Mouse (Mus musculus) MEL (cell line): ENCODE data around the gene Tprkb. TPM values are rescaled to one million over a fixed set of nuclear protein-coding genes. Genes with fewer than 3 reads are reported as not detected.
"Not testable (repeated sequence)": the region's sequence is repeated elsewhere in the genome, so short reads cannot be mapped to it uniquely, and the experiment has no call there.

Source experiments
- DNase-seq: peaks from one replicate; pipeline ENCODE4 v3.0.0; 2011; ENCODE audit warnings: low read depth, low spot score
- H3K27ac ChIP-seq: 2 replicates; pipeline ENCODE4 v1.5.1; 2012; ENCODE audit warnings: low read depth, mild to moderate bottlenecking, control low read depth, low read length, moderate library complexity; ENCODE audit not compliant: control insufficient read depth
- H3K27me3 ChIP-seq, 2 experiments: fragments of 150-350 bp in 1 of 2; sonication (generic) in 1 of 2; 2 replicates each; pipeline ENCODE4 v1.6.1; 2012; ENCODE audit warnings: low read length in 2 of 2, mild to moderate bottlenecking in 2 of 2, improper control_type of control experiment in 1 of 2, moderate library complexity in 1 of 2; ENCODE audit not compliant: insufficient read depth in 2 of 2, control insufficient read depth in 1 of 2
- H3K36me3 ChIP-seq, 2 experiments: 2 replicates each; pipeline ENCODE4 v1.6.1; 2012 to 2014; ENCODE audit warnings: low read length in 2 of 2, improper control_type of control experiment in 1 of 2, inconsistent platforms in 1 of 2, mild to moderate bottlenecking in 1 of 2; ENCODE audit not compliant: insufficient read depth in 2 of 2, control insufficient read depth in 1 of 2
- H3K4me1 ChIP-seq, 2 experiments: fragments of 150-350 bp in 1 of 2; sonication (generic) in 1 of 2; 2 replicates each; pipeline ENCODE4 v1.6.1; 2012; ENCODE audit warnings: low read length in 2 of 2, improper control_type of control experiment in 1 of 2, mild to moderate bottlenecking in 1 of 2; ENCODE audit not compliant: insufficient read depth in 2 of 2, control insufficient read depth in 1 of 2
- H3K4me3 ChIP-seq, 2 experiments: fragments of 150-350 bp in 1 of 2; sonication (generic) in 1 of 2; 2 replicates each; pipeline ENCODE4 v1.5.1; 2012; ENCODE audit warnings: low read depth in 2 of 2, low read length in 2 of 2, mild to moderate bottlenecking in 2 of 2, moderate library complexity in 2 of 2, control low read depth in 1 of 2, improper control_type of control experiment in 1 of 2; ENCODE audit not compliant: control insufficient read depth in 1 of 2, insufficient read depth in 1 of 2
- H3K79me2 ChIP-seq: 2 replicates; pipeline ENCODE4 v1.6.1; 2012; ENCODE audit warnings: mild to moderate bottlenecking, low read length, moderate library complexity; ENCODE audit not compliant: control insufficient read depth, poor library complexity, insufficient read depth
- H3K9ac ChIP-seq: 2 replicates; pipeline ENCODE4 v1.6.1; 2012; ENCODE audit warnings: low read depth, mild to moderate bottlenecking, control low read depth, low read length, moderate library complexity; ENCODE audit not compliant: control insufficient read depth, poor library complexity, severe bottlenecking
- H3K9me3 ChIP-seq: fragments of 150-350 bp; sonication (generic); replicated peaks from 2 replicates; pipeline ENCODE4 v1.6.1; 2012; ENCODE audit warnings: mild to moderate bottlenecking, low read length, improper control_type of control experiment, moderate library complexity; ENCODE audit not compliant: insufficient read depth
- E2F4 ChIP-seq: IDR thresholded peaks from 2 replicates; pipeline ENCODE4 v1.6.1; 2011; ENCODE audit warnings: low read depth, low read length, improper control_type of control experiment, borderline replicate concordance
- ELF1 ChIP-seq: IDR thresholded peaks from 2 replicates; pipeline ENCODE4 v1.6.1; 2014; ENCODE audit warnings: low read depth, mild to moderate bottlenecking, inconsistent platforms, low read length, improper control_type of control experiment, moderate library complexity
- EP300 ChIP-seq, 2 experiments: IDR thresholded peaks; 2 replicates each; pipeline ENCODE4 v1.6.1; 2011; ENCODE audit warnings: improper control_type of control experiment in 2 of 2, low read length in 2 of 2, low read depth in 1 of 2, mild to moderate bottlenecking in 1 of 2
- ETS1 ChIP-seq: IDR thresholded peaks from 2 replicates; pipeline ENCODE4 v1.6.1; 2012; ENCODE audit warnings: low read depth, mild to moderate bottlenecking, inconsistent platforms, low read length, improper control_type of control experiment, moderate library complexity
- GATA1 ChIP-seq: IDR thresholded peaks from 2 replicates; pipeline ENCODE4 v1.6.1; 2011; ENCODE audit warnings: low read depth, low read length, improper control_type of control experiment
- JUND ChIP-seq: IDR thresholded peaks from 2 replicates; pipeline ENCODE4 v1.6.1; 2011; ENCODE audit warnings: low read depth, mild to moderate bottlenecking, improper control_type of control experiment, low read length
- MAX ChIP-seq: IDR thresholded peaks from 2 replicates; pipeline ENCODE4 v1.6.1; 2011; ENCODE audit warnings: low read length, improper control_type of control experiment
- MXI1 ChIP-seq: IDR thresholded peaks from 2 replicates; pipeline ENCODE4 v1.6.1; 2011; ENCODE audit warnings: mild to moderate bottlenecking, low read depth, low read length, improper control_type of control experiment
- POLR2AphosphoS5 ChIP-seq: IDR thresholded peaks from 2 replicates; pipeline ENCODE4 v1.6.1; 2012; ENCODE audit warnings: low read depth, borderline replicate concordance, mild to moderate bottlenecking, inconsistent platforms, low read length, moderate library complexity, mixed read lengths
- RCOR1 ChIP-seq: IDR thresholded peaks from 2 replicates; pipeline ENCODE4 v1.6.1; 2012; ENCODE audit warnings: low read depth, mild to moderate bottlenecking, inconsistent platforms, low read length, improper control_type of control experiment
- USF1 ChIP-seq: IDR thresholded peaks from 2 replicates; pipeline ENCODE4 v1.6.1; 2014; ENCODE audit warnings: low read depth, mild to moderate bottlenecking, inconsistent platforms, low read length, improper control_type of control experiment, moderate library complexity
- USF2 ChIP-seq, 2 experiments: IDR thresholded peaks; 2 replicates each; pipeline ENCODE4 v1.6.1; 2011 to 2012; ENCODE audit warnings: improper control_type of control experiment in 2 of 2, low read length in 2 of 2, borderline replicate concordance in 1 of 2, inconsistent platforms in 1 of 2, low read depth in 1 of 2, mild to moderate bottlenecking in 1 of 2; ENCODE audit not compliant: insufficient read depth in 1 of 2
- ZKSCAN1 ChIP-seq: IDR thresholded peaks from 2 replicates; pipeline ENCODE4 v1.6.1; 2012; ENCODE audit warnings: low read depth, mild to moderate bottlenecking, inconsistent platforms, low read length, improper control_type of control experiment, moderate library complexity
- ZMIZ1 ChIP-seq: IDR thresholded peaks from 2 replicates; pipeline ENCODE4 v1.6.1; 2012; ENCODE audit warnings: low read depth, mild to moderate bottlenecking, inconsistent platforms, low read length, improper control_type of control experiment, moderate library complexity
- polyA plus RNA-seq, 2 experiments: library from polyadenylated mRNA; stranded (reverse) in 1 of 2; unstranded in 1 of 2; fragments of >175 nt in 1 of 2; fragments of >200 nt in 1 of 2; gene quantifications; 2 replicates each; pipeline versions ENCODE4 v1.2.1 to v1.2.4; 2012; ENCODE audit warnings: low replicate concordance in 2 of 2, low read depth in 1 of 2; ENCODE audit not compliant: insufficient read length in 2 of 2, insufficient read depth in 1 of 2, missing spikeins in 1 of 2
- total RNA-seq: library from RNA; depleted of rRNA; stranded (reverse); fragments of 300-350 nt; gene quantifications from 2 replicates; pipeline ENCODE4 v1.2.3, GENCODE M21; 2012

The Tprkb gene
- total and polyA plus RNA-seq, 3 experiments: 66.5 to 87.6 (median 85.1) TPM

GRCm38 (mm10) chr6:85863136-85863535 lies 48.5 kb upstream of the Tprkb start:
- H3K9ac ChIP-seq: no peak overlapping the region
- H3K9me3 ChIP-seq: no peaks in the 10 kb centered on the region
- H3K79me2 ChIP-seq: no peaks in the 10 kb centered on the region
- no peak for TF ChIP-seq USF1
- no peak for TF ChIP-seq JUND
- TF ChIP-seq USF2 (IDR thresholded peaks at IDR 0.05; ENCODE audit: borderline replicate concordance in 1 of 2, insufficient read depth in 1 of 2, low read depth in 1 of 2, low read length in 2 of 2): no peak
- TF ChIP-seq ETS1: no peak
- no peak for TF ChIP-seq ZKSCAN1
- no peak for TF ChIP-seq ZMIZ1
- TF ChIP-seq E2F4: no peak
- TF ChIP-seq, all 39 proteins: peak for 0
- Histone ChIP-seq H3K4me3 (no peak overlapping the region), H3K36me3 (no peaks in the 10 kb centered on the region), H3K27ac (no peak overlapping the region), H3K4me1 (no peaks in the 10 kb centered on the region), H3K27me3 (peaks cover 0 to 3% of the 10 kb centered on the region in 2 experiments)
- DNase-seq: no peak

- TF ChIP-seq ELF1 (no peak), ZMIZ1 (no peak), ZKSCAN1 (no peak), EP300 (IDR thresholded peaks at IDR 0.05; ENCODE audit: low read depth in 1 of 2, low read length in 2 of 2) (no peak), JUND (no peak), MXI1 (no peak), GATA1 (no peak), MAX (no peak), RCOR1 (no peak), POLR2AphosphoS5 (no peak)
- DNase-seq: no peak
- Histone ChIP-seq H3K9me3 (no peaks in the 10 kb centered on the region), H3K4me3 (no peak overlapping the region), H3K4me1 (no peaks in the 10 kb centered on the region), H3K36me3 (no peaks in the 10 kb centered on the region), H3K27ac (no peak overlapping the region), H3K9ac (no peak overlapping the region), H3K79me2 (no peaks in the 10 kb centered on the region), H3K27me3 (peaks cover 0 to 3% of the 10 kb centered on the region in 2 experiments)
Observed at GRCm38 (mm10) chr6:85863840-85864239, 47.8 kb upstream of the Tprkb start.

GRCm38 (mm10) chr6:85864900-85865639 lies 46.6 kb upstream of the Tprkb start:
- not testable (repeated sequence) for H3K9me3 ChIP-seq, H3K4me3 ChIP-seq, H3K36me3 ChIP-seq, H3K27ac ChIP-seq, DNase-seq, H3K79me2 ChIP-seq, H3K9ac ChIP-seq, H3K4me1 ChIP-seq, H3K27me3 ChIP-seq

- not testable (repeated sequence) for DNase-seq, H3K27me3 ChIP-seq, H3K36me3 ChIP-seq, H3K4me3 ChIP-seq, H3K9ac ChIP-seq, H3K9me3 ChIP-seq, H3K4me1 ChIP-seq, H3K79me2 ChIP-seq, H3K27ac ChIP-seq
Observed at GRCm38 (mm10) chr6:85866166-85866565, 45.5 kb upstream of the Tprkb start.

GRCm38 (mm10) chr6:85866995-85867394 lies 44.7 kb upstream of the Tprkb start:
- H3K4me1 ChIP-seq, H3K36me3 ChIP-seq, H3K27ac ChIP-seq, H3K27me3 ChIP-seq, H3K9ac ChIP-seq, H3K79me2 ChIP-seq, H3K9me3 ChIP-seq, DNase-seq, H3K4me3 ChIP-seq: not testable (repeated sequence)
